Mouse (Mus musculus): ENCODE results near the gene Tmem50a. TPM values are rescaled to one million over a fixed set of nuclear protein-coding genes. Genes with fewer than 3 reads are reported as not detected.

Gene Tmem50a
- polyA plus RNA-seq, 1 experiment from 2014 or later = 207 TPM

GRCm38 (mm10) chr4:134925206-134925605 is 10.4 kb upstream of the Tmem50a start:
- Histone ChIP-seq H3K4me3 (ENCODE audit: low read depth, low read length) (peak overlapping the region; percentile 99), H3K4me1 (ENCODE audit: control insufficient read depth, insufficient read depth, low read length) (peaks cover 19% of the 10 kb centered on the region), H3K4me2 (ENCODE audit: low read depth, low read length) (peak overlapping the region; percentile 94), H3K36me3 (ENCODE audit: control insufficient read depth, insufficient read depth, low read length) (peaks cover 29% of the 10 kb centered on the region), H3K9ac (replicated peaks; ENCODE audit: low read depth, low read length) (no peak overlapping the region; the same call in 1 of the 2 replicates), H3K27me3 (ENCODE audit: control insufficient read depth, insufficient read depth, low read length) (no peaks in the 10 kb centered on the region), H3K27ac (ENCODE audit: low read depth, low read length) (no peak overlapping the region), H3K9me3 (ENCODE audit: control insufficient read depth, low read length) (no peaks in the 10 kb centered on the region)
- no peak for ATAC-seq (ENCODE audit: low read depth)
- 80% methylated on average over 8 of the region's 8 CpGs for WGBS

GRCm38 (mm10) chr4:134924019-134924741 is 9.4 kb upstream of the Tmem50a start:
- peak overlapping the region; percentile 87 for H3K27ac ChIP-seq (ENCODE audit: low read depth, low read length)
- H3K4me2 ChIP-seq (ENCODE audit: low read depth, low read length) = peak overlapping the region; percentile 94
- ATAC-seq (ENCODE audit: low read depth) = peak; percentile 59
- peak overlapping the region; percentile 82 for H3K9ac ChIP-seq (replicated peaks; ENCODE audit: low read depth, low read length)
- peaks cover 29% of the 10 kb centered on the region for H3K36me3 ChIP-seq (ENCODE audit: control insufficient read depth, insufficient read depth, low read length)
- H3K4me3 ChIP-seq (ENCODE audit: low read depth, low read length) = peak overlapping the region; percentile 99
- H3K4me1 ChIP-seq (ENCODE audit: control insufficient read depth, insufficient read depth, low read length) = peaks cover 19% of the 10 kb centered on the region
- H3K9me3 ChIP-seq (ENCODE audit: control insufficient read depth, low read length) = no peaks in the 10 kb centered on the region
- H3K27me3 ChIP-seq (ENCODE audit: control insufficient read depth, insufficient read depth, low read length) = no peaks in the 10 kb centered on the region
- under 1% methylated on average over 75 of the region's 75 CpGs for WGBS

- peaks cover 29% of the 10 kb centered on the region for H3K36me3 ChIP-seq (ENCODE audit: control insufficient read depth, insufficient read depth, low read length)
- H3K4me3 ChIP-seq (ENCODE audit: low read depth, low read length) = peak within 1 kb of the TSS; percentile 99
- ATAC-seq (ENCODE audit: low read depth) = peak; percentile 92
- no peaks in the 10 kb centered on the region for H3K27me3 ChIP-seq (ENCODE audit: control insufficient read depth, insufficient read depth, low read length)
- no peaks in the 10 kb centered on the region for H3K9me3 ChIP-seq (ENCODE audit: control insufficient read depth, low read length)
- under 1% methylated on average over 64 of the region's 64 CpGs for WGBS
- H3K27ac ChIP-seq (ENCODE audit: low read depth, low read length) = peak within 1 kb of the TSS; percentile 87
- H3K4me2 ChIP-seq (ENCODE audit: low read depth, low read length) = peak within 1 kb of the TSS; percentile 94
- peaks cover 19% of the 10 kb centered on the region for H3K4me1 ChIP-seq (ENCODE audit: control insufficient read depth, insufficient read depth, low read length)
- peak within 1 kb of the TSS; percentile 82 for H3K9ac ChIP-seq (replicated peaks; ENCODE audit: low read depth, low read length)
These were observed 8.6 kb upstream of the Tmem50a start, which contains the start of gene Rsrp1 for GRCm38 (mm10) chr4:134923258-134924018. Gene Rsrp1 (plus strand): TSS chr4:134923592.

GRCm38 (mm10) chr4:134922925-134923244 is 8.1 kb upstream of the Tmem50a start:
- peak overlapping the region; percentile 87 for H3K27ac ChIP-seq (ENCODE audit: low read depth, low read length)
- whole genome bisulfite sequencing = under 1% methylated on average over 13 of the region's 13 CpGs

GRCm38 (mm10) chr4:134922111-134922924 is 7.5 kb upstream of the Tmem50a start:
- Histone ChIP-seq H3K4me1 (ENCODE audit: control insufficient read depth, insufficient read depth, low read length) (peaks cover 19% of the 10 kb centered on the region), H3K4me2 (ENCODE audit: low read depth, low read length) (peak overlapping the region; percentile 94), H3K9me3 (ENCODE audit: control insufficient read depth, low read length) (no peaks in the 10 kb centered on the region), H3K27ac (ENCODE audit: low read depth, low read length) (peak overlapping the region; percentile 87), H3K9ac (replicated peaks; ENCODE audit: low read depth, low read length) (peak overlapping the region; percentile 55), H3K27me3 (ENCODE audit: control insufficient read depth, insufficient read depth, low read length) (no peaks in the 10 kb centered on the region), H3K36me3 (ENCODE audit: control insufficient read depth, insufficient read depth, low read length) (peaks cover 20% of the 10 kb centered on the region), H3K4me3 (ENCODE audit: low read depth, low read length) (peak overlapping the region; percentile 99)
- ATAC-seq (ENCODE audit: low read depth) = no peak
- WGBS = 59% methylated on average over 10 of the region's 10 CpGs

More at GRCm38 (mm10) chr4:134922925-134923244, 8.1 kb upstream of the Tmem50a start:
- Histone ChIP-seq H3K4me2 (ENCODE audit: low read depth, low read length) (peak overlapping the region; percentile 94), H3K9ac (replicated peaks; ENCODE audit: low read depth, low read length) (peak overlapping the region; percentile 55), H3K4me3 (ENCODE audit: low read depth, low read length) (peak overlapping the region; percentile 99), H3K27me3 (ENCODE audit: control insufficient read depth, insufficient read depth, low read length) (no peaks in the 10 kb centered on the region), H3K4me1 (ENCODE audit: control insufficient read depth, insufficient read depth, low read length) (peaks cover 19% of the 10 kb centered on the region), H3K36me3 (ENCODE audit: control insufficient read depth, insufficient read depth, low read length) (peaks cover 25% of the 10 kb centered on the region), H3K9me3 (ENCODE audit: control insufficient read depth, low read length) (no peaks in the 10 kb centered on the region)
- peak; percentile 66; the same call in 1 of the 2 replicates for ATAC-seq (ENCODE audit: low read depth)

GRCm38 (mm10) chr4:134921703-134922102 is 6.9 kb upstream of the Tmem50a start:
- peaks cover 16% of the 10 kb centered on the region for H3K36me3 ChIP-seq (ENCODE audit: control insufficient read depth, insufficient read depth, low read length)
- H3K4me3 ChIP-seq (ENCODE audit: low read depth, low read length) = no peak overlapping the region
- H3K4me2 ChIP-seq (ENCODE audit: low read depth, low read length) = no peak overlapping the region
- no peak for ATAC-seq (ENCODE audit: low read depth)
- no peak overlapping the region for H3K27ac ChIP-seq (ENCODE audit: low read depth, low read length)
- no peak overlapping the region for H3K9ac ChIP-seq (replicated peaks; ENCODE audit: low read depth, low read length)
- no peaks in the 10 kb centered on the region for H3K27me3 ChIP-seq (ENCODE audit: control insufficient read depth, insufficient read depth, low read length)
- 92% methylated on average over 4 of the region's 4 CpGs for WGBS
- H3K9me3 ChIP-seq (ENCODE audit: control insufficient read depth, low read length) = no peaks in the 10 kb centered on the region
- peaks cover 19% of the 10 kb centered on the region for H3K4me1 ChIP-seq (ENCODE audit: control insufficient read depth, insufficient read depth, low read length)

GRCm38 (mm10) chr4:134920631-134921030 is 5.8 kb upstream of the Tmem50a start:
- WGBS = 96% methylated on average over 6 of the region's 6 CpGs
- no peaks in the 10 kb centered on the region for H3K27me3 ChIP-seq (ENCODE audit: control insufficient read depth, insufficient read depth, low read length)
- H3K4me3 ChIP-seq (ENCODE audit: low read depth, low read length) = no peak overlapping the region
- peaks cover 5% of the 10 kb centered on the region for H3K36me3 ChIP-seq (ENCODE audit: control insufficient read depth, insufficient read depth, low read length)
- H3K27ac ChIP-seq (ENCODE audit: low read depth, low read length) = no peak overlapping the region
- peaks cover 11% of the 10 kb centered on the region for H3K4me1 ChIP-seq (ENCODE audit: control insufficient read depth, insufficient read depth, low read length)
- no peaks in the 10 kb centered on the region for H3K9me3 ChIP-seq (ENCODE audit: control insufficient read depth, low read length)
- H3K4me2 ChIP-seq (ENCODE audit: low read depth, low read length) = no peak overlapping the region
- H3K9ac ChIP-seq (replicated peaks; ENCODE audit: low read depth, low read length) = no peak overlapping the region
- ATAC-seq (ENCODE audit: low read depth) = no peak

GRCm38 (mm10) chr4:134919733-134920540 is 5.1 kb upstream of the Tmem50a start:
- Histone ChIP-seq H3K4me2 (ENCODE audit: low read depth, low read length) (no peak overlapping the region), H3K27ac (ENCODE audit: low read depth, low read length) (no peak overlapping the region), H3K4me3 (ENCODE audit: low read depth, low read length) (no peak overlapping the region), H3K4me1 (ENCODE audit: control insufficient read depth, insufficient read depth, low read length) (peaks cover 4% of the 10 kb centered on the region; the same call in 1 of the 2 replicates), H3K36me3 (ENCODE audit: control insufficient read depth, insufficient read depth, low read length) (no peaks in the 10 kb centered on the region), H3K9ac (replicated peaks; ENCODE audit: low read depth, low read length) (no peak overlapping the region), H3K9me3 (ENCODE audit: control insufficient read depth, low read length) (no peaks in the 10 kb centered on the region), H3K27me3 (ENCODE audit: control insufficient read depth, insufficient read depth, low read length) (no peaks in the 10 kb centered on the region)
- ATAC-seq (ENCODE audit: low read depth) = no peak
- 43% methylated on average over 12 of the region's 12 CpGs for WGBS
